Mouse (Mus musculus): ENCODE data around the gene Cdsn.

- TF ChIP-seq POLR2A (IDR thresholded peaks at IDR 0.05; ENCODE audit: low read depth, low read length) (no peak), CTCF (IDR thresholded peaks at IDR 0.05; ENCODE audit: extremely low read depth, insufficient read depth, insufficient read length, insufficient replicate concordance) (no peak)
Measured at GRCm38 (mm10) chr17:35601736-35602354, 49.9 kb downstream of the Cdsn start.

Measured in spleen, adult 2 months (tissue).